Mouse (Mus musculus) lung, postnatal 10 days (tissue): ENCODE data around the gene H2al1h.
A peak's percentile ranks its signal among the peaks of the same experiment; 100 is the strongest.
"Not testable (repeated sequence)": the region's sequence is repeated elsewhere in the genome, so short reads cannot be mapped to it uniquely, and the experiment has no call there.

Source experiments
- DNase-seq: peaks from one replicate; pipeline ENCODE4 v3.0.0; 2021

Gene H2al1h

DNA sequence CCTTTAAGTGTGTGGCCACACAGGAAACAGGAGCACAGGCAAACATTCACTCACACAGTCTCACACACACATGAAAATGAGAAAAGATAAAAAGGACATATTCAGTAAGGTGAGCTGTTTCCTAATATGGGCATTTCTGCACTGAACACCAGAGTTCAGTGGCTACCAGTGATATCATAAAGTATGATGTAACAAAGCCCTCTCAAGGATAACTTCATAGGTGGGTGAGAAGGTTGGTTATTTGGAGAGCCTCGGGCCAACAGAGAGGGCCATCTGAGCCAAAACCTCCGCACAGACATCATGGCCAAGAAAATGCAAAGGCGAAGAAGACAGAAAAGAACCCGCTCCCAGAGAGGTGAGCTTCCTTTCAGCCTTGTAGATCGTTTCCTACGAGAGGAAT lies at the start of gene H2al1h:
TSS of gene H2al1h (plus strand) at position 301 of the 400 bp plus-strand sequence.
- not testable (repeated sequence) for DNase-seq

DNA sequence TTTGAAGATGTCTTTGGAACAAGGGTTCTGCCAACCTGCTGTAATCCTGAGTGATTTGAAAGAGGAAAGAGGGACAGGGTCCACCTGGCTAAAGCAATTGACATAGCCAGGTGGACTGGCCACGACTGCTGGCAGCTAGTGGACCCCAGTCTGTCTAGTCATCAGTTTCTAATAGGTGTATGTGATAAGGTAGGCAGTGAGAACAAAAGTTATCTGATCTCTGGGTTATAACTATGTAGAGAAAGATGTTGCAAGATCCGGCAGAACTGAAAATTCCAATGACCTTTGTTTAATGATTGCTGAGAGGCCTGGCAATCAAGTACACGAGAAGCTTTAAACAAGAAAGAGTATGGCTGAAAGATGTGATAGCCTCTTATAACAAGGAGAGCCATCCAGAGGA lies 48.1 kb upstream of the H2al1h start:
- no peak for DNase-seq

DNA sequence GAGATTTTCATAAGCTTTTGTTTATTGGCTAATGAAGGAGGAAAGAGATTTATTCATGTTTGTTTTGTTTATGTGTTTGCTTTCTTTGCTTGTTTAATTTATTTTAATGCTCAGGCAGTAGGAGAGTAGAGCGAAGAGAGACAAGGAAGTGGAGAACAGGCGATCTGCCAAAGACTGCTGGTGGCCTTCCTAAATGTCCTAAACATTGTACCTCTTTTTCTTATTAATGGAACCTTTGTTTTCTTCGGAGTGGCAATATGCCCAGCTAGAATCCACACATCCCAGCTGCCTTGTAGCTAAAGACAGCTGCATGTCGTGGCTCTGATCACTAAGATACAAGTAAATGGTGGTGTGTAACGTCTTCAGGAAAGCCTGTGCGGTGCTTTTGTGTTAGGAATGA lies 44.2 kb upstream of the H2al1h start:
- no peak for DNase-seq

DNA sequence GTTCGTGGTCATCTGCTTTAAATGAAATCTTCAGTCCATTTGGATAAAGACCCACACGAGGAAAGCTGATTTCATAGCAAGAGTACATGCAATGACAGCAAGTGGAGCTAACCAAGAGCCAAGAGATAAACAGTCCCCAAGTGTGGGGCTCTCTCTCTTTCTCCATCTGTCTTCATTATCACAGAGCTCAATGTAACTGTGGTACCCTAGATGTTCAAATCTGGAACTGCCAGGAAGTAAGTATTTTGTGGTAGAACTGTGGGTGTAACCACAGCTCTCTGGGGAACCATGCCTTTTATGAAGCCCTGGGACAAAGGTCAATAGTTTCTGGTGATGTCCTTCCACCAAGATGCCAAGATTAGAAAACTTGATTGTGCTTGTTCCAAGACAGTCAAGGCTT lies 40.6 kb upstream of the H2al1h start:
- no peak for DNase-seq

DNA sequence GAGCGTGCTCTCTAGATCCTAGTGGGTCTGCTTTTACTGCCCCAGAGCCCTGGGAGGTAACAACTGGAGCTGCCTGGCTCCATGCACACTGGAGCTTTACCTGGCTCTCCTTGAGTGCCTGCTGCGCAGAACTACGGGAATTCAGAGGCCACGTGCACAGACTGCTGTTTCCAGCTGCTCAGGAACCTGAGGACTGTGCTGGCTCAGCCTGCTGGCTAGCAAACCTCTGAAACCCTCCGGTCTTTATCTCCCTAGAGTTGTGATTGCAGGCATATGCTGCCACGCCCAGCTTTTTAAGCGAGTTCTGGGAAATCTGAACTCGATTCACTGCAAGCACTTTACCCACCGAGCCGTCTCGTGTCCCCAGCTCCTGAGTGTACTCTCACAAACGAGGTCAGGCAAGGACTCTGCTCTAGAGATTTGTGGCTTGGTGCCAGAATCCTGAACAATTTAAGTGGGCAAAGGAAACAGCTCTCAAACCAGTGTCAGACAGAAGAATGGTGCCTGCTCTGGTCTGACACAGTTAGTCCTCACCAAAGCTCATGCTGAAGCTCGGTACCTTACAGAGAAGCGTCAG lies 32.9 kb upstream of the H2al1h start:
- DNase-seq = peak; percentile 63

DNA sequence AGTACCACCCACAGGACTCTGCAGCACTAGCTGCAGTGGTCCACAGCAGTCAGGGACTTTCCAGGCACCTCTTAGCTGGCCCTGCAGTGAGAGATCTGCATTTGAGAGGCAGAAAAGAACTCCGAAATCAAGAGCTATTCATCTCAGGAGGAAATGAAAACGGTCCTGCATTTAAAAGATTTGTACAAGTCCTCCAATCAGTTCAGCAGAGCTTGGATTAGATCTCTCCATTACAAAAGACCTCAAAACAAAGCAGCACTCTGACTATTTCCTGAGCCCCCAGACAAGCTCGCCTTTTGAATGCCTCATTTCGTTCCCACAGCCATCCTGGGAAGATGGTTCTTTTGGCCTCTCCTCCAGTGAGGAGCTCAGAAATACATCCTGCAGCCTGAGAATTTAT lies 32.0 kb upstream of the H2al1h start:
- no peak for DNase-seq

DNA sequence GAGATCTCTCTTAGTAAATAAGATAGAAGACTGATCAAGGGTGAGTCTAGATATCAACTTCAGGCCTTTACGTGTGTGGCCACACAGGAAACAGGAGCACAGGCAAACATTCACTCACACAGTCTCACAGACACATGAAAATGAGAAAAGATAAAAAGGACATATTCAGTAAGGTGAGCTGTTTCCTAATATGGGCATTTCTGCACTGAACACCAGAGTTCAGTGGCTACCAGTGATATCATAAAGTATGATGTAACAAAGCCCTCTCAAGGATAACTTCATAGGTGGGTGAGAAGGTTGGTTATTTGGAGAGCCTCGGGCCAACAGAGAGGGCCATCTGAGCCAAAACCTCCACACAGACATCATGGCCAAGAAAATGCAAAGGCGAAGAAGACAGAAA lies 22.3 kb upstream of the H2al1h start, which contains the start of gene H2al1a:
TSS of gene H2al1a (plus strand) at position 301 of the 400 bp plus-strand sequence.
- not testable (repeated sequence) for DNase-seq

DNA sequence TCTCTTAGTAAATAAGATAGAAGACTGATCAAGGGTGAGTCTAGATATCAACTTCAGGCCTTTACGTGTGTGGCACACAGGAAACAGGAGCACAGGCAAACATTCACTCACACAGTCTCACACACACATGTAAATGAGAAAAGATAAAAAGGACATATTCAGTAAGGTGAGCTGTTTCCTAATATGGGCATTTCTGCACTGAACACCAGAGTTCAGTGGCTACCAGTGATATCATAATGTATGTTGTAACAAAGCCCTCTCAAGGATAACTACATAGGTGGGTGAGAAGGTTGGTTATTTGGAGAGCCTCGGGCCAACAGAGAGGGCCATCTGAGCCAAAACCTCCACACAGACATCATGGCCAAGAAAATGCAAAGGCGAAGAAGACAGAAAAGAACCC lies 19.2 kb upstream of the H2al1h start, which contains the start of gene H2al1b:
TSS of gene H2al1b (plus strand) at position 301 of the 400 bp plus-strand sequence.
- not testable (repeated sequence) for DNase-seq

DNA sequence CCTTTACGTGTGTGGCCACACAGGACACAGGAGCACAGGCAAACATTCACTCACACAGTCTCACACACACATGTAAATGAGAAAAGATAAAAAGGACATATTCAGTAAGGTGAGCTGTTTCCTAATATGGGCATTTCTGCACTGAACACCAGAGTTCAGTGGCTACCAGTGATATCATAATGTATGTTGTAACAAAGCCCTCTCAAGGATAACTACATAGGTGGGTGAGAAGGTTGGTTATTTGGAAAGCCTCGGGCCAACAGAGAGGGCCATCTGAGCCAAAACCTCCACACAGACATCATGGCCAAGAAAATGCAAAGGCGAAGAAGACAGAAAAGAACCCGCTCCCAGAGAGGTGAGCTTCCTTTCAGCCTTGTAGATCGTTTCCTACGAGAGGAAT lies 15.9 kb upstream of the H2al1h start, which contains the start of gene H2al1c:
TSS of gene H2al1c (plus strand) at position 301 of the 400 bp plus-strand sequence.
- DNase-seq = not testable (repeated sequence)

DNA sequence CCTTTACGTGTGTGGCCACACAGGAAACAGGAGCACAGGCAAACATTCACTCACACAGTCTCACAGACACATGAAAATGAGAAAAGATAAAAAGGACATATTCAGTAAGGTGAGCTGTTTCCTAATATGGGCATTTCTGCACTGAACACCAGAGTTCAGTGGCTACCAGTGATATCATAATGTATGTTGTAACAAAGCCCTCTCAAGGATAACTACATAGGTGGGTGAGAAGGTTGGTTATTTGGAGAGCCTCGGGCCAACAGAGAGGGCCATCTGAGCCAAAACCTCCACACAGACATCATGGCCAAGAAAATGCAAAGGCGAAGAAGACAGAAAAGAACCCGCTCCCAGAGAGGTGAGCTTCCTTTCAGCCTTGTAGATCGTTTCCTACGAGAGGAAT lies 12.8 kb upstream of the H2al1h start, which contains the start of gene H2al1d:
TSS of gene H2al1d (plus strand) at position 301 of the 400 bp plus-strand sequence.
- not testable (repeated sequence) for DNase-seq

DNA sequence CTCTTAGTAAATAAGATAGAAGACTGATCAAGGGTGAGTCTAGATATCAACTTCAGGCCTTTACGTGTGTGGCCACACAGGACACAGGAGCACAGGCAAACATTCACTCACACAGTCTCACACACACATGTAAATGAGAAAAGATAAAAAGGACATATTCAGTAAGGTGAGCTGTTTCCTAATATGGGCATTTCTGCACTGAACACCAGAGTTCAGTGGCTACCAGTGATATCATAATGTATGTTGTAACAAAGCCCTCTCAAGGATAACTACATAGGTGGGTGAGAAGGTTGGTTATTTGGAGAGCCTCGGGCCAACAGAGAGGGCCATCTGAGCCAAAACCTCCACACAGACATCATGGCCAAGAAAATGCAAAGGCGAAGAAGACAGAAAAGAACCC lies 9.7 kb upstream of the H2al1h start, which contains the start of gene H2al1e:
TSS of gene H2al1e (plus strand) at position 301 of the 400 bp plus-strand sequence.
- not testable (repeated sequence) for DNase-seq

DNA sequence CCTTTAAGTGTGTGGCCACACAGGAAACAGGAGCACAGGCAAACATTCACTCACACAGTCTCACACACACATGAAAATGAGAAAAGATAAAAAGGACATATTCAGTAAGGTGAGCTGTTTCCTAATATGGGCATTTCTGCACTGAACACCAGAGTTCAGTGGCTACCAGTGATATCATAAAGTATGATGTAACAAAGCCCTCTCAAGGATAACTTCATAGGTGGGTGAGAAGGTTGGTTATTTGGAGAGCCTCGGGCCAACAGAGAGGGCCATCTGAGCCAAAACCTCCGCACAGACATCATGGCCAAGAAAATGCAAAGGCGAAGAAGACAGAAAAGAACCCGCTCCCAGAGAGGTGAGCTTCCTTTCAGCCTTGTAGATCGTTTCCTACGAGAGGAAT lies 6.4 kb upstream of the H2al1h start, which contains the start of gene H2al1f:
TSS of gene H2al1f (plus strand) at position 301 of the 400 bp plus-strand sequence.
- not testable (repeated sequence) for DNase-seq

DNA sequence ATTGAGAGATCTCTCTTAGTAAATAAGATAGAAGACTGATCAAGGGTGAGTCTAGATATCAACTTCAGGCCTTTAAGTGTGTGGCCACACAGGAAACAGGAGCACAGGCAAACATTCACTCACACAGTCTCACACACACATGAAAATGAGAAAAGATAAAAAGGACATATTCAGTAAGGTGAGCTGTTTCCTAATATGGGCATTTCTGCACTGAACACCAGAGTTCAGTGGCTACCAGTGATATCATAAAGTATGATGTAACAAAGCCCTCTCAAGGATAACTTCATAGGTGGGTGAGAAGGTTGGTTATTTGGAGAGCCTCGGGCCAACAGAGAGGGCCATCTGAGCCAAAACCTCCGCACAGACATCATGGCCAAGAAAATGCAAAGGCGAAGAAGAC lies 3.3 kb upstream of the H2al1h start, which contains the start of gene H2al1g:
TSS of gene H2al1g (plus strand) at position 301 of the 400 bp plus-strand sequence.
- DNase-seq = not testable (repeated sequence)

DNA sequence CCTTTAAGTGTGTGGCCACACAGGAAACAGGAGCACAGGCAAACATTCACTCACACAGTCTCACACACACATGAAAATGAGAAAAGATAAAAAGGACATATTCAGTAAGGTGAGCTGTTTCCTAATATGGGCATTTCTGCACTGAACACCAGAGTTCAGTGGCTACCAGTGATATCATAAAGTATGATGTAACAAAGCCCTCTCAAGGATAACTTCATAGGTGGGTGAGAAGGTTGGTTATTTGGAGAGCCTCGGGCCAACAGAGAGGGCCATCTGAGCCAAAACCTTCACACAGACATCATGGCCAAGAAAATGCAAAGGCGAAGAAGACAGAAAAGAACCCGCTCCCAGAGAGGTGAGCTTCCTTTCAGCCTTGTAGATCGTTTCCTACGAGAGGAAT lies 3.1 kb downstream of the H2al1h start, which contains the start of gene H2al1i:
TSS of gene H2al1i (plus strand) at position 301 of the 400 bp plus-strand sequence.
- not testable (repeated sequence) for DNase-seq

DNA sequence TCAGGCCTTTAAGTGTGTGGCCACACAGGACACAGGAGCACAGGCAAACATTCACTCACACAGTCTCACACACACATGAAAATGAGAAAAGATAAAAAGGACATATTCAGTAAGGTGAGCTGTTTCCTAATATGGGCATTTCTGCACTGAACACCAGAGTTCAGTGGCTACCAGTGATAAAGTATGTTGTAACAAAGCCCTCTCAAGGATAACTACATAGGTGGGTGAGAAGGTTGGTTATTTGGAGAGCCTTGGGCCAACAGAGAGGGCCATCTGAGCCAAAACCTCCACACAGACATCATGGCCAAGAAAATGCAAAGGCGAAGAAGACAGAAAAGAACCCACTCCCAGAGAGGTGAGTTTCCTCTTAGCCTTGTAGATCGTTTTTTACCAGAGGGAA lies 6.2 kb downstream of the H2al1h start, which contains the start of gene H2al1j:
TSS of gene H2al1j (plus strand) at position 301 of the 400 bp plus-strand sequence.
- DNase-seq = not testable (repeated sequence)

DNA sequence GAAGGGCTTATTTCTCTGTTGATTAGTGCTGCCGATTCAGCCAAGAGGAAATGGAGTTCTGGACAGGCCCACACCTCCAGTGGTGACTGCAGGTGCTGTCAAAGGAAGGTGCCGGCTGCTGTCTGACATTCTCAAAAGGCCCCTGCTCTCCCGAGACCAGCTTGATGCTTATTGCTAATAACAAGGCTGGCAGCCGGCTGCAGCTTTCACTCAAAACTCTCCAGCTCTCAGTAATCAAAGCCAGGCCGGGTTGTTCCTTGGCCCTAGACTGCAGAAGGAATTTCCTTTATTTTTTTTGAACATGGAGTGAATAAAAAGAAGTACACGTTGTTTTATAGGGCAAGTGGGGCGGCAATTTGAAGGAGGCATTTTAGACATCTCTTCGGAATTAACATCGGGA lies 24.5 kb downstream of the H2al1h start:
- DNase-seq = peak; percentile 14

DNA sequence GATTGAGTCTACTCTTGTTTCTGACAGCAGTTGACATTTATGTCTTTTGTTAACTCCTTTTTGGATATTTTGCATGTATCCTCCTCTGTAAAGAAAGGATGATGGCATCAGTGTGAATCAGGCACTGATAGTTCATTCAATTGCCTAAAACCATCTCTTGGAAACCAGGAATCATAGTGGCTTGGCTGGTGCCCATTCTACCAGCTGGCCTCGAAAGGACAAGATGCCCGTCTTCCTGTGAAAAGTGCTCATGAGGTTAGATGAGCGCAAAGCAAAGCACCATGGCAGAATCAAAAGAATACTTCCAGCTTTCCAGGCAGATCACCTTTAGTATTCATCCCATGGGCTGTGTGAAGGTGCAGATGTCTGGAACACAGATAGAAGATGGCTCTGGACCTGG lies 25.5 kb downstream of the H2al1h start:
- DNase-seq = no peak

DNA sequence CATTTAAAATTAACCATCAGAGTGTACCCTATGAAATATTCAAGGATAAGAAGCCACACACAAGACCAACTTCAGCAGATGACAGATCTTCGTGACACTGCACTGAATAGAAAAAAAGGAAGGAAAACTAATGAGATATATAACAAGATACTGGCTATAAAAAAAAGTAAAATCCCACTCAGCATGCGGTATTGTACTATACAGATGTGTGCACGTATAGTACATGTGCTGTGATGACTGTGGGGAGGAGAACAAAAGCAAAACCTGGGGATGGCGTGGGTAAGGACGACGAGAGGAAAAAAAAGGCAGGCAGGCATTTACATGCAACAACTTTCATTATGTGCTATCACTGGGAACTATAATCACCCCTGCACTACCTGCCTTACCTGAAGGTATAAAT lies 39.5 kb downstream of the H2al1h start:
- no peak for DNase-seq

DNA sequence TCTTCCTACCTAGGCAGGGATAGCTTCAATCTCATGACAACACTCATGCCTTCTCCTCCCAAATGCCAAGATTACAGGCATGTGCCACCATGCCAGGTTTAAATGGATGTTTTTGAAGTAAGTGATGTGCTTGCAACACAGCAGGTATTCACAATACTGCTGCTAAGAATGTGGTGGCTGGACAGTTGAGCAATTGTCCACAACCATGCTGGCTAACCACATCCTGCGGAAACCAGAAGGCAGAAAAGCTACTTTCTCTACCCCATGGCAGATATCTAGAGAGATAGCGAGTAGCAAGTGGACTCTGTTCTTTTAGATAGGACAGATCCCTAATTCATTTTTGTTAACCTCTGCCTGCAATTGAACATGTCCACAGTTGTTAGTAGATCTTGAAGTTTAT lies 40.0 kb downstream of the H2al1h start:
- DNase-seq = no peak

DNA sequence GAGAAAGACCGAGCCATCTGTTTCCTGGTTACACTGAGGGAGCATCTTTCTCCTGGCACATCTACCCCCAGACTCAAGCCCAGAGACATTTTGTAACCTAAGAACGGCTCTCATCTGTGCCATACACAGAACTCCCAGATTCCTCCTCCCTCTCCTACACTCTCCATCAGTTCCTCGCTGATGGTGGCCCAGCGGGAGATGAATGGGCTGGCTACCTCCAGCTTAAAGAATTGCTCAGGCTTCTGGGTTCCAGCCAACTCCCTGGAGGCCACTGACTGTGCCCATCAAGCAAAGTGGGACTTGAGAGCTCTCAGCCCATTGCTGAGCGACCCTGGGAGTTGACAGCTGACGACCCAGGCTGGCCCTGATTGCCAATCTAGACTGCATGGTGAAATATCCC lies 42.6 kb downstream of the H2al1h start:
- DNase-seq = peak; percentile 4

DNA sequence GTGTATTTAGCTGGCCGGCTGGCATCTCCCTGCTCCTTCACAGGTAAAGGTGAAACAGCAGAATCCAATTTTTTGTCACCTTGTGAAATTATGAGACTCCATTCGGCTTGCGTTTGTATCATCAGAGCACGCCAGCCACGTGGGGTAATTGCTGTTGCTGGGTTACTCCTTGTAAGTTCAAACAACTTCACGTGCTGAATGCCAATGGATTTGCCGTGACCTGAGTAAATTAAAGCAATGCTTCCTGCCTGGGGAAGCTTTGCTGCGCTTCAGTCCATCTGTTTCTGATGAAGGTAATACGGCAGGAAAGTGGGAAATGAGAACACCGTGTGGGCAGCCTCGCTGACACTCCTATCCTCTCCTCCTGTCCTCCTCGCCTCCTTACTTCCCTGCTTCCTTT lies 43.9 kb downstream of the H2al1h start:
- no peak for DNase-seq
